Comparison of ENCODE assay signal across 8 mouse cellular contexts in genomic region chr6:127109402-127109930, GRCm38 (mm10). TPM values are rescaled to one million over a fixed set of nuclear protein-coding genes. Genes with fewer than 3 reads are reported as not detected.
DNase-seq lines count a peak whose midpoint lies in the region; ATAC-seq lines count a peak whose summit lies in the region.

Tigar (minus strand) TSS chr6:127109557.

- H3K36me3 ChIP-seq in hindbrain, embryonic 15.5 days = no peaks in the 10 kb centered on the region

- peak; percentile 98 for DNase-seq in T-cell, adult 2 months (ENCODE audit: low spot score)
- peak; percentile 96 for DNase-seq in cerebellum, postnatal 36 days
- peak; percentile 92 to 96 for DNase-seq in frontal cortex, postnatal 36 days (ENCODE audit: low spot score in 2 of 2)
- peak; percentile 92 for DNase-seq in left cerebral cortex, adult 11 months (ENCODE audit: low spot score)
- DNase-seq in lung, postnatal 4 days = peak; percentile 94 to 95
- DNase-seq in retina, postnatal 7 days (ENCODE audit: low read depth, low spot score) = peak; percentile 85
- DNase-seq in urinary bladder, adult 2 months (ENCODE audit: low spot score) = peak; percentile 75

- ATAC-seq in hindbrain, embryonic 15.5 days (ENCODE audit: low FRiP score, low read depth) = peak; percentile 99

- no peaks in the 10 kb centered on the region for H3K27me3 ChIP-seq in hindbrain, embryonic 15.5 days

- WGBS in hindbrain, embryonic 15.5 days = under 1% methylated on average over 37 of the region's 37 CpGs

- peak within 1 kb of the TSS; percentile 38 for H3K27ac ChIP-seq in hindbrain, embryonic 15.5 days (replicated peaks)

- H3K4me1 ChIP-seq in hindbrain, embryonic 15.5 days (replicated peaks) = peaks cover 10% of the 10 kb centered on the region

- H3K4me3 ChIP-seq in hindbrain, embryonic 15.5 days = peak within 1 kb of the TSS; percentile 56

- no peaks in the 10 kb centered on the region for H3K9me3 ChIP-seq in hindbrain, embryonic 15.5 days

- peak within 1 kb of the TSS; percentile 83 for H3K4me2 ChIP-seq in hindbrain, embryonic 15.5 days

- peak within 1 kb of the TSS; percentile 51 for H3K9ac ChIP-seq in hindbrain, embryonic 15.5 days

RNA-seq across cellular contexts. Expression of gene Tigar, which starts in this region (rescaled TPM):
- polyA plus RNA-seq in hindbrain, embryonic 15.5 days (2015; fragmentation: Nextera tagmentation; extraction: Ambion mirVana) = 6.1 and 8.5 TPM in 2 replicates
- 6.0 and 7.3 TPM in 2 replicates for polyA plus RNA-seq in urinary bladder, adult 2 months (2012; rRNA removed)

Comparison
In these comparisons a context has a peak if more than half of its experiments do, and no peak if none do; other contexts are left out.
1. Peak in every context shown above with its lines: DNase-seq, ATAC-seq, H3K4me3 ChIP-seq and H3K27ac ChIP-seq.